Mouse (Mus musculus) kidney, adult 9 months (tissue): Measurements from ENCODE around the gene Pifo.
"Not testable (repeated sequence)": the region's sequence is repeated elsewhere in the genome, so short reads cannot be mapped to it uniquely, and the experiment has no call there.

ENCODE experiments used
- DNase-seq: peaks from one replicate; pipeline ENCODE4 v3.0.0; 2022

The Pifo gene

GRCm38 (mm10) chr3:106014546-106014945 is at the start of gene Pifo:
TSS of gene Pifo (minus strand) at chr3:106014646.
- DNase-seq = no peak

GRCm38 (mm10) chr3:106057966-106058365 is 43.5 kb upstream of the Pifo start:
- no peak for DNase-seq

DNA sequence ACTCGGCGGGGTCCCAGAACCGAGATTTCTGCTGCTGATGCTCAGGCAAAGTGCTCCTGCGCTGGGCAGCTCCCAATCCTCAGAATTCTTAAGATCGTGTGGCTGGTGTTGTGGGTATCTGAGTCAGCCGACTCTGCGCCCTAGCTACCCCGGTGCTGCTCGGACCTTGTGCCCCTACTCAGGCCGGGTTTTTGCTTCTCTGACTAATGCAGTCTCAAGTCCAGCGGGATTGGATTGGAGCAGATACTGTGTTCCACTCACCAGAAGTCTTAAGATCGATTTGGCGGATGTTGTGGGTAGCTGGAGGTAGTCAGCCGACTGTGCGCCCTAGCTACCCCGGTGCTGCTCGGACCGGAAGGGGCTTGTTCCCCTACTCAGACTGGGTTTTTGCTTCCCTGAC is 37.5 kb upstream of the Pifo start:
- DNase-seq = no peak

DNA sequence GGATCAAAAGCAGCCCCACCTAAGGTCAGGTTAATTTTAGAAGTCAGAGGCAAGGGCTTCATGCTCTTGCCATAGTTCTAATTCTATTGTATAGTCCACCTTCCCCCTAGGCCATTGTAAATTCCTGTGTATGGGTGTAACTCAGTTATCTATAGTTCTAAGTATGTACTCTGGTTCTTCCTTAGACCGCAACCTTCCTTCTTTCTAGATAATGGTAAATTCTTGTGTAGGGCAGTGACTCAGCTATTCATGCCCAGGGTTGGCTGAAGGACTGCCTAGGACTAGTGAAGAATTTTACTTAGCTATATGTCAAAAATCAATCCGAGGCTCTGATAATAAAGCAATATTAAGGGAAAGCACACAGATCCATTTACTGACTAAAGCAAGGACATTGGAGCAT is 25.9 kb upstream of the Pifo start:
- DNase-seq = no peak

GRCm38 (mm10) chr3:106032781-106033180 is 18.3 kb upstream of the Pifo start, which contains the start of gene Chil5:
TSS of gene Chil5 (minus strand) at chr3:106032814.
- DNase-seq = no peak

DNA sequence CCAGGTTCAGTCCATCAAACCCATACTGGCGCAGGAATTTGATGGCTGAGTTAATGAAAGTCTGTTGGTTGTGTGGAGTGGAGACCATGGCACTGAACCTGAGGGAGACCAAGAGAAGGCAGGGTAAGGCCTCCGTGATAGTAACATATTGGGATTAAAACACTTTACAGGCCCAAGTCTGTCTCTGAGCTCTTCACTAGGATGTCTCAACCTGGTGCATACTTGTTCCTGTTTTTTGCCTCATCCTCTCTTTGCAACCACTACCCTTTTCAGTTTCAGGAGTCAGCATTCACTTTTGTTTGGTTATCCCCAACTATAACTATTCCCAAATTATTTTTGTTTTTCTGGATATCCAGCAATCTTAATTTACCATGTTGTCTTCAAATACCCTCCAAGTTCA is 9.7 kb upstream of the Pifo start:
- DNase-seq = no peak

DNA sequence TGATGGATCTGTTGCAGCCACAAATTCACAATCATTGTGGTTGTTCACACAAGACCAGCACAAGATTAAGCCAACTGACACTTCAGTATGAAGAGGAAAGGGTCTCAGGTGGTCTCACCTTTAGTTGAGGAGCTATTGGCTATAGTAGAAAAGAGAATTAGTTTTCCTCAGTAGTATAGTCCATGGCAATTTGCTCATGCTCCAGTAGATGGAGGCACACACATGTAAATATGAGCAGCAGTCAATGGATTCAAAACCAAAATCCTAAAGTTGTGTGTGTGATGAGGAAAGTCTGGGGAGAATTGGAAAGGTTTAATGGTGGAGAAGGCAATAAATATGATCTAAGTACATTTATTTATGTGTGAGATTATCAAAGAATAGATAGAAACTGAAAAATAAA is 7.4 kb upstream of the Pifo start:
- peak; percentile 29 for DNase-seq

- not testable (repeated sequence) for DNase-seq
These were observed 11.1 kb downstream of the Pifo start for GRCm38 (mm10) chr3:106003360-106003759.

DNA sequence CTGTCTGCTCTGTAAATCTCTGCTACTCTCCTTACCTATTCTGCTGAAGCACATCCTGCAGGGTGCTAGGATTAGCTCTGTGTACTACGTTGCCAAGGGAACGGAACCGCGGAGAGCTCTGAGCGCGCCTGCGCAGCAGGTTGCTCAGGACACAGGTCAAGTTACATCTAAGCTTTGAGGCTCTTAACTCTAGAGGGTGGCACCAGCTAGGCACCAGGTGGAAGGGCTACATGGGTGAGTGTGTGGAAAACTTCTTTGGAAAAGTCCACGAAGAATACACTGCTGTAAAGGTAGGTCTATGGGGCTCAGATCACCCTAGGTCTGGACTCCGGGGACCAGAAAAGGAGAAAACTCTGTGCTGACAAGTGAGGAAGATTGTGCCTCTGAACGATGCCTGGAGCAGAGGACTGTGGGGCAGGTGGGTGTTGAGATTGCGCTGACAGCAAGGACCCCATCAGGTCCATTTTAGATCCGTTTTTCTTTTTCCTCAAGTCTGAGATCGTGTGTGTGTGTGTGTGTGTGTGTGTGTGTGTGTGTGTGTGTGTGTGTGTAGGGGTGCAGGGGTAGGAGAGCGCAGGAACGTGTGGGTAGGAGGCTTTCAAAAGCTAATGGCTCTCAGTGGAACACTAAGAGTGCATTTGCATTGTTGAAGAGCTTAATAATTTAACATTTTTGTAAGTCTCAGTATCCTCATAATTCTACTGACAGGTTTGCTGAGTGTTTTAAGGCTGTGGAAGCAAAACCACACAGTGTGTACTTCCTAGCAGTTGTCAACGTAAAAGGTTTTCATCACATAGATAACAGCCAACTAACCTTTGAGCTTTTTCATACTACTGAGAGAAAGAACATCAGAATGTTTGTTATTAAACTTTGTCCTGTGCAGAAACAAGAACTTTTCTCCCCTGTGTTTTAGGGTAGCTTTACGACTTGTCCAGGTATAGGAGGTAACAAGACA is 12.8 kb downstream of the Pifo start:
- peak; percentile 39 for DNase-seq

- no peak for DNase-seq
These were observed 13.6 kb downstream of the Pifo start for GRCm38 (mm10) chr3:106000707-106001375.

- DNase-seq = no peak
These were observed 19.7 kb downstream of the Pifo start for GRCm38 (mm10) chr3:105994730-105995129.

DNA sequence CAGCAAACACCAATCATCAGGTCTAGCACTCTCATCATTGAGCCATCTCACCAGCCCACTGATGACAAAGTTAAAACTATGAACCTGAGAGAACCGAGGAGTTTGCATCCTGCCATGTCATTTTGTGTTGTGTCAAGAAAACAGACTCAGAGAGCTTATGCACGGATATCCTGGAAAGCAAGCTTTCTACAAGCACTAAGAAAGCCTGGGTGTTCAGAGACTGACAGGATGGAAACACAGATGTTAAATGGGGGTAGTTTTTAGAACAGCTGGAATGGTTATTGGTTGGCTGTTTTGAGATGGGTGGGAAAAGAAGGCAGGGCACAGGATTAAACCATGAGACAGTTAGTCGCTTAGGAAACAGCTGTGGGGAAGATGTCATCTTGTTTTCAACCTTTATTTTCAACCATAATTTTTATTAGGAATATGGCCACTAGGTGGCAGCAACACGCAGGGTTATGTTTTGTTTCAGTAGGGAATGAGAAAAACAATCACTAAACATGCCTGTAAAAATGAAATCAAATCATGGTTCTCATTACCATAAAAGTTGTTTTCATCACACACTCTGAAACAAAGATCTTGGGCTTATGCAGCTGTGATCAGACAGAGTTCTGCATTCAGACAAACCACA is 22.7 kb downstream of the Pifo start:
- DNase-seq = peak; percentile 59

- DNase-seq = not testable (repeated sequence)
These were observed 24.8 kb downstream of the Pifo start for GRCm38 (mm10) chr3:105989611-105990010.

- no peak for DNase-seq
These were observed 40.3 kb downstream of the Pifo start for GRCm38 (mm10) chr3:105974174-105974573.

DNA sequence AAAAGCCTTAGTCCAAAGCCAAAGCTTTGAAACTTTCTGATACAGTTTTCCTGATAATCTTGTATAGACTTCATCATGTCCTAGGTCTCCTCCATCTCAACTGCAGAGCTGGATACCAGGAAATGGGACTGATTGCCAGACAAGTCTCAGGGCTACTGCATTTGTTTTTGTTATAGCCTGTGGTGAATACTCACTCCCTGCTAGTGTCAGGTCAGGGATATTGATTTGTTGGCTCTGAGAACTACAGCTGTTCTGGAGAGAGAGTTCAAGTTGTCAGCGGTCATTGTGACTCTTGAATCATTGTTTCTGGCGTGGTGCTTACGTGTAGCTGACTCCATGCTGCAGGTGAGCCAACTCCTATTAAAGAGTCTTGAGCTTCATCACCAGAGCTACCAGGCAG is 41.0 kb downstream of the Pifo start, which contains the start of gene Ovgp1:
Gene Ovgp1 (plus strand): TSS at position 301 of the 400 bp plus-strand sequence.
- no peak for DNase-seq

DNA sequence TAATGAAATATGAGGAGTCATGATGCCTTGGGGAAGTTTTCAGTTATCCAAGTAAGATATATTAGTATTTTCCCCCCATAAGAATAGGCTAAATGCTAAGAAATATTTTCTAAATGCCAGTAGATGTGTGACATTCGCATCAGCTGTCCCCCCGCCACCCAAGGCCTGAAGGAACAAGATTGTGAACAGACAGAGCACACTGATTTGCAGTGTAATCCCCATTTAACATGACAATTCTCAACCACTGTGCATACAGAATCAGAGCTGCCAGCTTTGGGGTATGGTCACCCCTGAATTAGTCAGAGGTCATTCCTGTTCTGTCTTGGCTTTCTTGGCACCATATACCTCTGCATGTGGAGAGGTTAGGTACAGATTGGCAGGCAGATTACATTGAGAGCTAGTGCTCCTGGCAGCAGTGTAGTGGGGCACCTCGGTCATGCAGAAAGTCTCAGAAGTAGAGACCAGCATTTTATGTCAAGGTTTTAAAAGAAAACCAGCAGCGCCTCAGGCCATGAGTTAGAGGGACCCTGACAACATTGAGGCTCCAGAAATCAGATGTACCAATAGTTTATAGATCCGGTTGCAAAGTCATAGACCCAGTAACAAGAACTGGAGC is 42.5 kb downstream of the Pifo start:
- no peak for DNase-seq

GRCm38 (mm10) chr3:105960700-105961099 is 53.7 kb downstream of the Pifo start:
- peak; percentile 21 for DNase-seq

DNA sequence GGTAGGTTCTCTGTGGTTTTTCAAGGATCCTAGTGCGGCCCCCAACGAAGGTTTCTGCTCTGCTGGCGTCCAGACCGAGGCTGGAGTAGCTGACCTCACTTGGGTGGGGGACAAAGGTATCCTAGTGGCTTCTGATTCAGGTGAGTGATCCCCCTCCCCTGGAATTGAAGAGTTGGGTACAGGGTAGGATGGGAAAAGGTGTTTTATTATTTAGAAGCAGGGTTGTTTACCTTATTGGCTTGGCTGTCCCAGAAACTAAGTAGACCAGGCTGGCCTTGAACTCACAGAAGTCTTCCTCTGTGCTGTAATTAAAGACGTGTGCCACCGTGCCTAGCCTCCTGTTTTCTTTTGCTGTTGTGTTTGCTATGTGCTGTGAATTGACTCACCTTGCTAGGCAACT is 54.4 kb downstream of the Pifo start, which contains the start of gene Atp5f1:
Gene Atp5f1 (minus strand): TSS at position 101 of the 400 bp plus-strand sequence.
- peak; percentile 15 for DNase-seq

- DNase-seq = no peak
These were observed 54.9 kb downstream of the Pifo start for GRCm38 (mm10) chr3:105959585-105959984.

DNA sequence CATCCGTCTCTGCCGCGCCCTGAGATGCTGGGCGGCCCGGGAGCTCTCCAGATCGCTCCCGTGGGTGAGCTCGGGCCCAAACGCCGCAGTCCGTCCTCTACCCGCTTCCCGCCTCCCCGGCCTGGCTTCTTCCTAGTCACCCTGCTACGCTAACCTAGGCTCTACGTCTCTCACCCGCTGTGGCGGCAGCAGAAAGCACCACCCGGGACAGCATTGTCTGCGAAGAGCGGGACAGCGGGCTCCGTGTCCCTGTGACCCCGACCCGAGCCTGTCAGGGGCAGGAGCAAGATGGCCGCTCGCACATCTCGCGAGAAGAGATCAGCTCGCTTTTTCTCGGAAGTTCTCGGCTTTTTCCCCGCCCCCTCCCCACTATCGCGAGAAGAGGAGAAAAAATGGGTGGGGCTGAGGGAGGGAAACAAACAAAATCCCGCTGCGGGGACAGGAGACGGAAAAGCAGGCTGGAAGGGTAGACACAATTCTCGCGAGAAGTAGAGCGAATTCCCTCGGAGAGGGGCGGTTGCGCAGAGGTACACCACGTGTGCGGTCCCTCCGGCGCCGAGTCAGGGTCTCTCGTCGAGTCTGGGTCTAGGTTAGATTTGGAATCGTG is 55.4 kb downstream of the Pifo start, which contains the start of gene Wdr77:
Gene Wdr77 (plus strand): TSS at position 396 of the 607 bp plus-strand sequence.
- peak; percentile 98 for DNase-seq

GRCm38 (mm10) chr3:105958204-105958603 is 56.2 kb downstream of the Pifo start:
- no peak for DNase-seq

GRCm38 (mm10) chr3:105957235-105957634 is 57.2 kb downstream of the Pifo start:
- no peak for DNase-seq
